Mouse (Mus musculus) liver, adult 2 months (tissue): ENCODE measurements around the gene Capza1. TPM values are rescaled to one million over a fixed set of nuclear protein-coding genes. Genes with fewer than 3 reads are reported as not detected.

Experiments
- DNase-seq: peaks from one replicate; pipeline ENCODE4 v3.0.0-alpha.2; 2011; ENCODE audit warnings: low read depth, low spot score; ENCODE audit errors: extremely low read depth
- H3K27ac ChIP-seq: fragments of 200-500 bp; replicated peaks from 2 replicates; pipeline ENCODE4 v1.5.1; 2012; ENCODE audit warnings: low read depth, mild to moderate bottlenecking, control low read depth, inconsistent platforms, low read length; ENCODE audit not compliant: insufficient read depth
- H3K27me3 ChIP-seq: fragments of 200-500 bp; 2 replicates; pipeline ENCODE4 v1.6.1; 2012; ENCODE audit warnings: mild to moderate bottlenecking, moderate library complexity, low read length, inconsistent platforms; ENCODE audit not compliant: control insufficient read depth, insufficient read depth
- H3K36me3 ChIP-seq: fragments of 200-500 bp; 2 replicates; pipeline ENCODE4 v1.6.1; 2012; ENCODE audit warnings: low read length, inconsistent platforms; ENCODE audit not compliant: control insufficient read depth, insufficient read depth
- H3K4me1 ChIP-seq: fragments of 200-500 bp; 2 replicates; pipeline ENCODE4 v1.6.1; 2011; ENCODE audit warnings: low read length; ENCODE audit not compliant: control insufficient read depth, insufficient read depth
- H3K4me3 ChIP-seq: fragments of 200-500 bp; 2 replicates; pipeline ENCODE4 v1.5.1; 2011; ENCODE audit warnings: low read depth, mild to moderate bottlenecking, control low read depth, low read length, moderate library complexity; ENCODE audit not compliant: insufficient read depth
- H3K79me2 ChIP-seq: fragments of 200-500 bp; 2 replicates; pipeline ENCODE4 v1.6.1; 2012; ENCODE audit warnings: inconsistent platforms, mild to moderate bottlenecking, low read length, moderate library complexity; ENCODE audit not compliant: control insufficient read depth, insufficient read depth
- H3K9ac ChIP-seq: fragments of 200-500 bp; 2 replicates; pipeline ENCODE4 v1.6.1; 2012; ENCODE audit warnings: low read depth, mild to moderate bottlenecking, control low read depth, inconsistent platforms, low read length
- CTCF ChIP-seq: fragments of 200-500 bp; IDR thresholded peaks from 2 replicates; pipeline ENCODE4 v1.5.1; 2011; ENCODE audit warnings: low read depth, low read length, control low read depth
- POLR2A ChIP-seq: fragments of 200-500 bp; IDR thresholded peaks from 2 replicates; pipeline ENCODE4 v1.6.1; 2011; ENCODE audit warnings: low read length, control low read depth; ENCODE audit not compliant: insufficient read depth; ENCODE audit errors: extremely low read depth
- WGBS: fragments of 180-500 bp; shearing (Covaris S2); methylation state at CpG from one replicate; pipeline ENCODE4 v1.1.7; 2018; 5-methylcytosine and 5-hydroxymethylcytosine counted together
- polyA plus RNA-seq: library from polyadenylated mRNA; depleted of rRNA; stranded (reverse); fragments of >200 nt; gene quantifications from 2 replicates; pipeline ENCODE4 v1.2.3, GENCODE M21; 2012; rRNA removed
- total RNA-seq: library from RNA; depleted of rRNA; stranded (reverse); fragments of >200 nt; gene quantifications from 2 replicates; pipeline ENCODE4 v1.2.3, GENCODE M21; 2014; rRNA removed

The Capza1 gene
- 29.1 and 30.1 TPM in 2 replicates for total RNA-seq
- 8.1 and 8.4 TPM in 2 replicates for polyA plus RNA-seq

GRCm38 (mm10) chr3:104863786-104864650 is at the start of gene Capza1, which contains the start of gene St7l:
Gene Capza1 (minus strand): TSS chr3:104864505.
Gene St7l (plus strand): TSS chr3:104864005.
- Histone ChIP-seq H3K27ac (peak within 1 kb of the TSS; percentile 88), H3K27me3 (no peaks in the 10 kb centered on the region), H3K4me3 (peak within 1 kb of the TSS; percentile 84), H3K9ac (peak within 1 kb of the TSS; percentile 87), H3K4me1 (peaks cover 5% of the 10 kb centered on the region; the same call in 1 of the 2 replicates), H3K36me3 (peaks cover 4% of the 10 kb centered on the region), H3K79me2 (peaks cover 15% of the 10 kb centered on the region; the same call in 1 of the 2 replicates)
- WGBS: under 1% methylated on average over 43 of the region's 43 CpGs
- peak; percentile 77 for DNase-seq
- peak; percentile 5; the same call in 1 of the 2 replicates for TF ChIP-seq CTCF
- peak; percentile 83 for TF ChIP-seq POLR2A

GRCm38 (mm10) chr3:104909195-104909594 is 44.9 kb upstream of the Capza1 start:
- 97% methylated on average over 6 of the region's 6 CpGs for WGBS
- no peak for TF ChIP-seq POLR2A
- no peak for TF ChIP-seq CTCF

GRCm38 (mm10) chr3:104906007-104906406 is 41.7 kb upstream of the Capza1 start:
- H3K79me2 ChIP-seq: no peaks in the 10 kb centered on the region
- H3K27me3 ChIP-seq: no peaks in the 10 kb centered on the region
- H3K27ac ChIP-seq: no peak overlapping the region
- TF ChIP-seq CTCF: no peak
- TF ChIP-seq POLR2A: no peak
- WGBS: 91% methylated on average over 3 of the region's 3 CpGs
- no peak for DNase-seq
- H3K36me3 ChIP-seq: peaks cover 27% of the 10 kb centered on the region
- H3K4me3 ChIP-seq: no peak overlapping the region
- no peak overlapping the region for H3K9ac ChIP-seq
- H3K4me1 ChIP-seq: no peaks in the 10 kb centered on the region

More at GRCm38 (mm10) chr3:104909195-104909594, 44.9 kb upstream of the Capza1 start:
- Histone ChIP-seq H3K27me3 (no peaks in the 10 kb centered on the region), H3K36me3 (peaks cover 18% of the 10 kb centered on the region), H3K9ac (no peak overlapping the region), H3K4me3 (no peak overlapping the region), H3K4me1 (no peaks in the 10 kb centered on the region), H3K79me2 (no peaks in the 10 kb centered on the region), H3K27ac (no peak overlapping the region)
- no peak for DNase-seq

- TF ChIP-seq CTCF (no peak), POLR2A (no peak)
- no peak overlapping the region for H3K4me3 ChIP-seq
- no peaks in the 10 kb centered on the region for H3K79me2 ChIP-seq
- H3K36me3 ChIP-seq: peaks cover 27% of the 10 kb centered on the region
- H3K27ac ChIP-seq: no peak overlapping the region
- no peaks in the 10 kb centered on the region for H3K27me3 ChIP-seq
- WGBS: 95% methylated on average over 4 of the region's 4 CpGs
- H3K4me1 ChIP-seq: no peaks in the 10 kb centered on the region
- no peak for DNase-seq
- no peak overlapping the region for H3K9ac ChIP-seq
Measured at GRCm38 (mm10) chr3:104905389-104905788, 41.1 kb upstream of the Capza1 start.

GRCm38 (mm10) chr3:104901154-104901553 is 36.8 kb upstream of the Capza1 start:
- DNase-seq: no peak
- Histone ChIP-seq H3K27me3 (no peaks in the 10 kb centered on the region), H3K27ac (no peak overlapping the region), H3K4me1 (no peaks in the 10 kb centered on the region), H3K79me2 (no peaks in the 10 kb centered on the region), H3K36me3 (peaks cover 40% of the 10 kb centered on the region), H3K9ac (no peak overlapping the region), H3K4me3 (no peak overlapping the region)
- 91% methylated on average over 4 of the region's 4 CpGs for WGBS
- TF ChIP-seq POLR2A (no peak), CTCF (no peak)
